Mouse (Mus musculus) liver, embryonic 14.5 days (tissue): Measurements from ENCODE around the gene Tmem108. TPM values are rescaled to one million over a fixed set of nuclear protein-coding genes. Genes with fewer than 3 reads are reported as not detected.

ENCODE experiments used
- ATAC-seq: fragments of 200-750 bp; cut with Nextera tagmentation; 2 replicates; pipeline ENCODE4 v1.8.0; 2017; ENCODE audit warnings: moderate number of reproducible peaks, mild to moderate bottlenecking, moderate library complexity; ENCODE audit not compliant: insufficient read depth
- DNase-seq, 3 experiments: peaks; one replicate each; pipeline ENCODE4 v3.0.0-alpha.2; 2012 to 2013; ENCODE audit warnings: low read depth in 3 of 3, low spot score in 3 of 3
- H3K27ac ChIP-seq: fragments of 300-500 bp; sonication (generic); 2 replicates; pipeline ENCODE4 v1.5.1; 2014; ENCODE audit warnings: moderate library complexity, mild to moderate bottlenecking, control low read depth, inconsistent platforms
- H3K27me3 ChIP-seq: fragments of 300-500 bp; sonication (generic); 2 replicates; pipeline ENCODE4 v1.6.1; 2014; ENCODE audit warnings: mild to moderate bottlenecking, low read length, moderate library complexity; ENCODE audit not compliant: control insufficient read depth, insufficient read depth
- H3K36me3 ChIP-seq: fragments of 300-500 bp; sonication (generic); replicated peaks from 2 replicates; pipeline ENCODE4 v1.6.1; 2014; ENCODE audit warnings: low read depth; ENCODE audit not compliant: control insufficient read depth, insufficient read depth
- H3K4me1 ChIP-seq, 2 experiments: fragments of 200-500 bp in 1 of 2; fragments of 300-500 bp in 1 of 2; sonication (generic) in 1 of 2; replicated peaks; 2 replicates each; pipeline ENCODE4 v1.6.1; 2012 to 2014; ENCODE audit warnings: antibody characterized with exemption in 1 of 2, inconsistent platforms in 1 of 2, low read length in 1 of 2; ENCODE audit not compliant: control insufficient read depth in 2 of 2, insufficient read depth in 2 of 2
- H3K4me2 ChIP-seq: fragments of 300-500 bp; sonication (generic); 2 replicates; pipeline ENCODE4 v1.6.1; 2014; ENCODE audit warnings: low read depth, mild to moderate bottlenecking, control low read depth, moderate library complexity
- H3K4me3 ChIP-seq, 2 experiments: fragments of 200-500 bp in 1 of 2; fragments of 300-500 bp in 1 of 2; sonication (generic) in 1 of 2; 2 replicates each; pipeline ENCODE4 v1.5.1; 2012 to 2014; ENCODE audit warnings: low read depth in 2 of 2, low read length in 2 of 2, mild to moderate bottlenecking in 2 of 2, control low read depth in 1 of 2, inconsistent platforms in 1 of 2, moderate library complexity in 1 of 2; ENCODE audit not compliant: insufficient read depth in 1 of 2
- H3K9ac ChIP-seq: fragments of 300-500 bp; sonication (generic); replicated peaks from 2 replicates; pipeline ENCODE4 v1.6.1; 2014; ENCODE audit warnings: mild to moderate bottlenecking, control low read depth, moderate library complexity
- H3K9me3 ChIP-seq: fragments of 300-500 bp; sonication (generic); 2 replicates; pipeline ENCODE4 v1.6.1; 2016; ENCODE audit warnings: low read length, mixed read lengths; ENCODE audit not compliant: control insufficient read depth
- CTCF ChIP-seq: IDR thresholded peaks from 2 replicates; pipeline ENCODE4 v1.5.1; 2016; ENCODE audit warnings: antibody characterized with exemption, low read depth, control low read depth
- EP300 ChIP-seq: IDR thresholded peaks from 2 replicates; pipeline ENCODE4 v1.6.1; 2016; ENCODE audit warnings: antibody characterized with exemption, low read depth
- WGBS: fragments of 180-500 bp; shearing (Covaris S2); extraction: QIAGEN DNeasy Blood & Tissue Kit; methylation state at CpG from one replicate; pipeline ENCODE4 v1.1.7; 2014; ENCODE audit not compliant: insufficient replicate concordance; 5-methylcytosine and 5-hydroxymethylcytosine counted together
- polyA plus RNA-seq, 2 experiments: library from polyadenylated mRNA; depleted of rRNA in 1 of 2; stranded (reverse) in 1 of 2; unstranded in 1 of 2; fragments of >200 nt; fragmentation: Nextera tagmentation in 1 of 2; extraction: Ambion mirVana in 1 of 2; gene quantifications; 2 replicates each; pipeline versions ENCODE4 v1.2.1 to v1.2.3; 2012 to 2014

The Tmem108 gene
- polyA plus RNA-seq, 2 experiments, result 0.51 to 1.0 TPM

DNA sequence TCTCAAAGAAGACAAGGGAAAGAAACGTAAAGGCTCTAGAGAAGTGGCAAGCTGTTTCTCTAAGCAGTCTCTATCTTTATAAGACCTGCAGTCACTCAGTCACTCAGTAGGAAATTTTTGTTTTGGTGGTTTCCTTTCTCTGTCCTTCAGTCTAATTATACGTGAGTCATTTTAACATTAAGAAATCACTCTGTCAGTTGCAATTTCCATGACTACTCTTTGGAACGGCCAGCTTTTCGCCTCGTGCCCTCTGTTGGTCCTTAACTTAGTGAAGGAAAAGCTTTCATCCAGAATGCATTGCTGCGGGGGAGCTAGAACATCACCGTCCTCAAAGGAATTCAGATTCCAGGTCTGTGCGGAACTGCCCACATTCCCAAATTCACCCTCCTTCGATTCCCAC, 11.1 kb downstream of the Tmem108 start:
- TF ChIP-seq CTCF (no peak), EP300 (no peak)
- DNase-seq, result no peak

DNA sequence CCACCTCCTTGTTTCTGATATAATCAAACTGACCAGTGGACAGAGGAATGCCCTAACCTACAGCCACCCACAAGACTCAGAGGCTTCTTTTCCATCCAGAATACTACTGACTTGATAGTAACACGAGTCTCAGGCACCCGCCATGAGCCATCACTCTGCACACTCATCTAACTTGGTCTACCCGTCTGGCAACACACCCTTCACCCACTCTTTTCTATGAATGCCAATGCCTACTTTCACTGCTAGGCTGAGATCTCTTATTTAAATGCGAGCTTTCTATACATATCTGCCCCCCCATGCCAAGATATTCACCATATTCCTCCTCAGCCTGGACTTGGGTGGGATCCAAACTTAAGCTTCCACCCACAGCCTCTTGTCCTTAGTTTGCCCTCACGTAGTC, 15.0 kb downstream of the Tmem108 start:
- Histone ChIP-seq H3K4me1 (no peaks in the 10 kb centered on the region), H3K4me3 (no peak overlapping the region), H3K4me2 (no peak overlapping the region), H3K27ac (no peak overlapping the region), H3K36me3 (no peaks in the 10 kb centered on the region), H3K27me3 (no peaks in the 10 kb centered on the region), H3K9me3 (no peaks in the 10 kb centered on the region), H3K9ac (no peak overlapping the region)
- no peak for TF ChIP-seq CTCF
- no peak for TF ChIP-seq EP300
- ATAC-seq (no peak), DNase-seq (no peak)
- 56% methylated on average over 5 of the region's 5 CpGs for WGBS

More for the DNA sequence above, 11.1 kb downstream of the Tmem108 start:
- no peak overlapping the region for H3K4me2 ChIP-seq
- no peaks in the 10 kb centered on the region for H3K36me3 ChIP-seq
- H3K9me3 ChIP-seq, result no peaks in the 10 kb centered on the region
- WGBS, result 60% methylated on average over 9 of the region's 9 CpGs
- no peaks in the 10 kb centered on the region for H3K27me3 ChIP-seq
- ATAC-seq, result no peak
- H3K27ac ChIP-seq, result no peak overlapping the region
- no peaks in the 10 kb centered on the region for H3K4me1 ChIP-seq
- no peak overlapping the region for H3K9ac ChIP-seq
- no peak overlapping the region for H3K4me3 ChIP-seq

DNA sequence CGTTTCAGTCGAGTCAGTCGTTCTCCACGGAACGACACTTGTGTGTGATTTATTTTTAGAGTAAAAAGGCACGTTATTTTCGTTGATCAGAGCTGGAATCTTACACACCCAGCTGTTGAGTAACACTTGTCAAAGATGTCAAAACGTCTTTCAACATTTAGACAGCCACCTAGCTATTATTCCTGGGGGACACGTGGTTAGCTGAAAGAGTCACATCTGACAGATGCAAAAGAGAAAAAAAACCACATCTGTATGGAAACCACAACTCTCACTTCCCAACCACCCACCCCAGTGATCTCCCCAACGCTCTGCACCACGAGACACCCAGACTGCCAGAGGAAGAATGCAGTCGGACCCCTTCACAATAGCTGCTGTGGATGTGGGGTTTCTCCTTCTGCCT, 21.5 kb downstream of the Tmem108 start:
- Histone ChIP-seq H3K4me2 (no peak overlapping the region), H3K4me3 (no peak overlapping the region), H3K9me3 (no peaks in the 10 kb centered on the region), H3K4me1 (no peaks in the 10 kb centered on the region), H3K27ac (no peak overlapping the region), H3K36me3 (no peaks in the 10 kb centered on the region), H3K27me3 (no peaks in the 10 kb centered on the region), H3K9ac (no peak overlapping the region)
- no peak for TF ChIP-seq EP300
- no peak for TF ChIP-seq CTCF
- 34% methylated on average over 12 of the region's 12 CpGs for WGBS
- ATAC-seq, result no peak
- no peak for DNase-seq

DNA sequence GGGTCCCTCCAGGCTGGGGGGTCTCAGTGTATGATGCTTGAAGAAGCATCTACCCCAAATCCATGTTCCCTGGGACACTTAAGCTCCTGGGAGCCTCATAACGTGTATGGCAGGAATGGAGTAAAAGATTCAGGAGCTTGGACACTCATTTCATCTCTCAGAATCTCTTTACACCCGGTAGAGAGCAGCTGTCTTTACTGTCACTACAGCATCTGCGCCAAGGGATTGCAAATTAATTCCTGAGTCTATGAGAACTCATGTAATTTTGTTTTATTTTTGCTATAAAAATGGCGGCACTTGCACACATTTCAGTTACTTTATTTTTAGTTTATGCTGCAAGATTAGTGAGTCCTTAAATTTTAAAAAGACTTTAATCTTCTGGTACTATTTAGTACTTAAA, 22.6 kb downstream of the Tmem108 start:
- TF ChIP-seq CTCF (no peak), EP300 (no peak)

DNA sequence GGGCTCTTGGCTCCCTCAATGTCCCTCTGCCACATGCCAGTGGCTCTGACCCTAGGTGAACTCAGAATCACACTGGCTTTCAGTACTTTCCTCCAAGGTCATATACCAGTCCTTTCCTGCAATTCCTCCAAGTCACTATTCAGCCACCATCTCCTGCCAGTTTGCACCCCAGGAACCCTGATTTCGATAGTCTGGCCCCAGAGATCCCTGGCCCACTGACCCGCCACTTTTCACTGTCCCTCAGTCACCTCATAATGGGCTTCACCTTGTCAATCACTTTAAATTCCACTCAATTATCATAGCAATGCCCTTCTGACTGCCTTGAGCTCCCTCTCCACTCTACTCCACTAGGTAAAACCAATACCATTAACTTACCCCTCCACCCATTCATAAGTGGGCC, 31.9 kb downstream of the Tmem108 start:
- WGBS, result 46% methylated on average over 2 of the region's 2 CpGs
- no peaks in the 10 kb centered on the region for H3K4me1 ChIP-seq

More for the DNA sequence above, 22.6 kb downstream of the Tmem108 start:
- no peaks in the 10 kb centered on the region for H3K36me3 ChIP-seq
- H3K4me2 ChIP-seq, result no peak overlapping the region
- no peaks in the 10 kb centered on the region for H3K27me3 ChIP-seq
- H3K27ac ChIP-seq, result no peak overlapping the region
- no peak for DNase-seq
- no peak overlapping the region for H3K4me3 ChIP-seq
- 61% methylated on average over 4 of the region's 4 CpGs for WGBS
- H3K4me1 ChIP-seq, result no peaks in the 10 kb centered on the region
- no peaks in the 10 kb centered on the region for H3K9me3 ChIP-seq
- no peak for ATAC-seq
- no peak overlapping the region for H3K9ac ChIP-seq

More for the DNA sequence above, 31.9 kb downstream of the Tmem108 start:
- no peak for TF ChIP-seq CTCF
- TF ChIP-seq EP300, result no peak
- Histone ChIP-seq H3K9ac (no peak overlapping the region), H3K27ac (no peak overlapping the region), H3K4me3 (no peak overlapping the region), H3K4me2 (no peak overlapping the region), H3K9me3 (no peaks in the 10 kb centered on the region), H3K36me3 (no peaks in the 10 kb centered on the region), H3K27me3 (no peaks in the 10 kb centered on the region)
- no peak for DNase-seq
- ATAC-seq, result no peak
